Mouse (Mus musculus) neural tube, embryonic 13.5 days (tissue): Measurements from ENCODE around the gene Paqr9. TPM values are rescaled to one million over a fixed set of nuclear protein-coding genes. Genes with fewer than 3 reads are reported as not detected.

ENCODE experiments used
- ATAC-seq: fragments of 200-750 bp; cut with Nextera tagmentation; 2 replicates; pipeline ENCODE4 v1.8.0; 2017; ENCODE audit warnings: low read depth, mild to moderate bottlenecking, moderate TSS enrichment, moderate library complexity
- H3K27ac ChIP-seq: fragments of 300-500 bp; sonication (generic); replicated peaks from 2 replicates; pipeline ENCODE4 v1.5.1; 2015; ENCODE audit warnings: moderate library complexity, mild to moderate bottlenecking, inconsistent platforms
- H3K27me3 ChIP-seq: fragments of 300-500 bp; sonication (generic); 2 replicates; pipeline ENCODE4 v1.6.1; 2015; ENCODE audit warnings: mild to moderate bottlenecking, inconsistent platforms
- H3K36me3 ChIP-seq: fragments of 300-500 bp; sonication (generic); 2 replicates; pipeline ENCODE4 v1.6.1; 2015; ENCODE audit warnings: mild to moderate bottlenecking, inconsistent platforms
- H3K4me1 ChIP-seq: fragments of 300-500 bp; sonication (generic); replicated peaks from 2 replicates; pipeline ENCODE4 v1.6.1; 2015; ENCODE audit warnings: inconsistent platforms
- H3K4me2 ChIP-seq: fragments of 300-500 bp; sonication (generic); 2 replicates; pipeline ENCODE4 v1.6.1; 2015; ENCODE audit warnings: inconsistent platforms, mild to moderate bottlenecking, moderate library complexity
- H3K4me3 ChIP-seq: fragments of 300-500 bp; sonication (generic); 2 replicates; pipeline ENCODE4 v1.5.1; 2015; ENCODE audit warnings: mild to moderate bottlenecking, inconsistent platforms
- H3K9ac ChIP-seq: fragments of 300-500 bp; sonication (generic); 2 replicates; pipeline ENCODE4 v1.6.1; 2015; ENCODE audit warnings: moderate library complexity, mild to moderate bottlenecking, inconsistent platforms
- H3K9me3 ChIP-seq: fragments of 300-500 bp; sonication (generic); 2 replicates; pipeline ENCODE4 v1.6.1; 2016; ENCODE audit warnings: inconsistent platforms
- WGBS: fragments of 180-500 bp; shearing (Covaris S2); methylation state at CpG from one replicate; pipeline ENCODE4 v1.1.7; 2015; 5-methylcytosine and 5-hydroxymethylcytosine counted together
- polyA plus RNA-seq: library from polyadenylated mRNA; unstranded; fragments of >200 nt; fragmentation: Nextera tagmentation; extraction: Ambion mirVana; gene quantifications from 2 replicates; pipeline ENCODE4 v1.2.1, GENCODE M21; 2015

The Paqr9 gene
- polyA plus RNA-seq, 1 experiment from 2014 or later = 4.1 TPM

- Histone ChIP-seq H3K36me3 (no peaks in the 10 kb centered on the region), H3K4me3 (no peak overlapping the region), H3K9ac (no peak overlapping the region), H3K4me2 (no peak overlapping the region), H3K27me3 (no peaks in the 10 kb centered on the region), H3K4me1 (no peaks in the 10 kb centered on the region), H3K27ac (no peak overlapping the region), H3K9me3 (no peaks in the 10 kb centered on the region)
- no peak for ATAC-seq
- WGBS = 90% methylated on average over 7 of the region's 7 CpGs
Observed at GRCm38 (mm10) chr9:95588070-95588469, 28.6 kb downstream of the Paqr9 start.

DNA sequence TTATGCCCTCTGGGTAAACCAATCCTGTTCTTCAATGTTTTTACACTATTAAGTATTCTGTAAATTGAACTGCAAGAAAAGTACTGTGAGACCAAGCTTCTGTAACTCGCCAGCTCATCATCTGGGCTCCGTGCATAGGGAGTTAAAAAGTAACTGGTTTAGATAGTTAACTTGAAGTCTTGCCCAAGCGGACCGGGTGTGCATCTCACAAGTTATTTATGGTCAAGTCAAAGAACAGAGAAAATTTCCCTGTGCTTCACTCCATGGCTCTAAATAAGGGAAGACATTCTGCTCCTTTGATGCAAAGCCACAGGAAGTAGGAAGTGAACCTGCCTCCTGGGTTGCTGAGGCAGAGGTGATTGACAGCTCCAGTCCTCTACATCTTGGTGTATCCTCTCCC is 34.8 kb downstream of the Paqr9 start:
- no peak for ATAC-seq

GRCm38 (mm10) chr9:95597466-95598178 is 38.2 kb downstream of the Paqr9 start:
- H3K9me3 ChIP-seq = no peaks in the 10 kb centered on the region
- no peak overlapping the region for H3K27ac ChIP-seq
- ATAC-seq = no peak
- no peak overlapping the region for H3K4me3 ChIP-seq
- H3K27me3 ChIP-seq = no peaks in the 10 kb centered on the region
- no peaks in the 10 kb centered on the region for H3K36me3 ChIP-seq
- H3K4me1 ChIP-seq = no peaks in the 10 kb centered on the region
- peak overlapping the region; percentile 30 for H3K4me2 ChIP-seq
- 38% methylated on average over 13 of the region's 13 CpGs for WGBS
- no peak overlapping the region for H3K9ac ChIP-seq

More for the DNA sequence above, 34.8 kb downstream of the Paqr9 start:
- Histone ChIP-seq H3K27me3 (no peaks in the 10 kb centered on the region), H3K9me3 (no peaks in the 10 kb centered on the region), H3K36me3 (no peaks in the 10 kb centered on the region), H3K4me1 (no peaks in the 10 kb centered on the region), H3K4me3 (no peak overlapping the region), H3K9ac (no peak overlapping the region), H3K27ac (no peak overlapping the region), H3K4me2 (no peak overlapping the region)
- 67% methylated on average over 4 of the region's 4 CpGs for WGBS

GRCm38 (mm10) chr9:95598179-95598721 is 38.8 kb downstream of the Paqr9 start:
- H3K27ac ChIP-seq = no peak overlapping the region
- no peak overlapping the region for H3K9ac ChIP-seq
- 57% methylated on average over 19 of the region's 19 CpGs for WGBS
- H3K9me3 ChIP-seq = no peaks in the 10 kb centered on the region
- no peak overlapping the region for H3K4me3 ChIP-seq
- peak overlapping the region; percentile 30 for H3K4me2 ChIP-seq
- H3K4me1 ChIP-seq = no peaks in the 10 kb centered on the region
- ATAC-seq = no peak; the same call in 1 of the 2 replicates
- no peaks in the 10 kb centered on the region for H3K27me3 ChIP-seq
- H3K36me3 ChIP-seq = no peaks in the 10 kb centered on the region

GRCm38 (mm10) chr9:95599399-95599798 is 39.9 kb downstream of the Paqr9 start:
- H3K9ac ChIP-seq = no peak overlapping the region
- H3K27ac ChIP-seq = no peak overlapping the region
- WGBS = 82% methylated on average over 4 of the region's 4 CpGs
- no peak for ATAC-seq
- no peaks in the 10 kb centered on the region for H3K9me3 ChIP-seq
- H3K36me3 ChIP-seq = no peaks in the 10 kb centered on the region
- no peaks in the 10 kb centered on the region for H3K27me3 ChIP-seq
- no peaks in the 10 kb centered on the region for H3K4me1 ChIP-seq
- H3K4me3 ChIP-seq = no peak overlapping the region
- H3K4me2 ChIP-seq = no peak overlapping the region

DNA sequence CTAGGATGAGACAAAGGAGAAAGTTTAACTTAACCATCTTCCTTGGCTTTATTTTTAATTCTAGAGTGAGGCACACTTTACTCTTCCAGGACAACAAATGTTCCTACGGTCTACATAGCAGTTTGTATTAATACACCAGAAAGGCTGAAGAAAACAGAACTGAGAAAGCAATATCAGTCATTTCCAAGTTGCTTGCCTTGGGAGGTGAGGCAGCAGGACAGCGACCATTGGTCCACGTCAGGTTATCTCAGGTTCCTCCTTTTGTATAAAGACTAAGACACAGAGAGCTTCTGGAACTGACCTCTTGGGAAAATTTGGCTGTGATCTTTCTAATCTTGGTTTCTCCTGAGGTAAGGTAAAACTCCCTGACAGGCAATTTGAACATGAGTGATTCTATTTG is 43.4 kb downstream of the Paqr9 start:
- WGBS = 89% methylated on average over 3 of the region's 3 CpGs
- Histone ChIP-seq H3K4me3 (no peak overlapping the region), H3K27me3 (no peaks in the 10 kb centered on the region), H3K9me3 (no peaks in the 10 kb centered on the region), H3K36me3 (no peaks in the 10 kb centered on the region), H3K27ac (no peak overlapping the region), H3K4me2 (no peak overlapping the region), H3K4me1 (no peaks in the 10 kb centered on the region), H3K9ac (no peak overlapping the region)
- ATAC-seq = no peak

- Histone ChIP-seq H3K4me2 (no peak overlapping the region), H3K27ac (no peak overlapping the region), H3K4me1 (no peaks in the 10 kb centered on the region), H3K36me3 (no peaks in the 10 kb centered on the region), H3K9ac (no peak overlapping the region), H3K27me3 (no peaks in the 10 kb centered on the region), H3K4me3 (no peak overlapping the region), H3K9me3 (no peaks in the 10 kb centered on the region)
- ATAC-seq = no peak
- WGBS = 91% methylated on average over 9 of the region's 9 CpGs
Observed at GRCm38 (mm10) chr9:95603316-95603715, 43.9 kb downstream of the Paqr9 start.

GRCm38 (mm10) chr9:95607196-95607595 is 47.7 kb downstream of the Paqr9 start:
- H3K27ac ChIP-seq = no peak overlapping the region
- no peak overlapping the region for H3K9ac ChIP-seq
- no peak for ATAC-seq
- WGBS = 66% methylated on average over 5 of the region's 5 CpGs
- no peak overlapping the region for H3K4me2 ChIP-seq
- H3K4me1 ChIP-seq = no peaks in the 10 kb centered on the region
- no peaks in the 10 kb centered on the region for H3K9me3 ChIP-seq
- H3K4me3 ChIP-seq = no peak overlapping the region
- H3K27me3 ChIP-seq = no peaks in the 10 kb centered on the region
- H3K36me3 ChIP-seq = no peaks in the 10 kb centered on the region

GRCm38 (mm10) chr9:95612246-95612768 is 52.9 kb downstream of the Paqr9 start:
- Histone ChIP-seq H3K27ac (no peak overlapping the region), H3K36me3 (no peaks in the 10 kb centered on the region), H3K4me2 (no peak overlapping the region), H3K27me3 (no peaks in the 10 kb centered on the region), H3K9me3 (no peaks in the 10 kb centered on the region), H3K4me3 (no peak overlapping the region), H3K4me1 (0 out of 2 replicates have a peak, but pooled peaks cover 4% of the 10 kb centered on the region), H3K9ac (no peak overlapping the region)
- ATAC-seq = no peak
- 84% methylated on average over 8 of the region's 8 CpGs for WGBS

DNA sequence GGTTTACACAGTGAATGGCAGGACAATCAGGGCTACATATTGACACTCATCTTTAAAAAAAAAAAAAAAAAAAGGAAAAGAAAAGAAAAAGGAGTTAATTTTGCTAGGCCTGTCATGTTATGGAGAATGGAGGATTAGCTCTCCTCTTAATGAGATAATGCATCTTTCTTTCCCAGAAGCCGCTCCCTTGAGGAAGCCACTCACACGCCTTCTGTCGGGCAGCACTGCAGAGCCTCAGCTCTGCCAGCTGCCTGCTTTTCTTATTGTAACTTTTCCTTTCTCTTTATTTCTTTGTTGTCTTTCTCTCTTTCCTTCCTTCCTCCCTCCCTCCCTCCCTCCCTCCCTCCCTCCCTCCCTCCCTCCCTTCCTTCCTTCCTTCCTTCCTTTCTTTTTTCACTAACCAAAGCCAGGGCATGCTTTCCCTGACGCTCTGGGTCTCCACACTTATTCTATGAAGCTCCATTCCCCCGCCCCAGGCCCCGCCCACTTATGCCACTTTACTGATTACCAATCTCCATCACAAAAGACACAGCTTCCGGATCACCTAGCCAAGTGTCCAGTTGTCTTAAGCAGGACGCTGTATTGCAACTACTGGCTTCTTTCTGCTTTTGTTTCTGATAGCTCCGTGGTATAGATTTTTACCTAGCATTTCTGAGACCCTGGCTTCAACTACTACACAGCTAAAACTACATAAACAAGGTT is 54.1 kb downstream of the Paqr9 start:
- no peaks in the 10 kb centered on the region for H3K9me3 ChIP-seq
- H3K27ac ChIP-seq = no peak overlapping the region
- no peaks in the 10 kb centered on the region for H3K27me3 ChIP-seq
- H3K36me3 ChIP-seq = no peaks in the 10 kb centered on the region
- peak overlapping the region; percentile 42 for H3K4me2 ChIP-seq
- ATAC-seq = peak; percentile 71; the same call in 1 of the 2 replicates
- no peak overlapping the region for H3K9ac ChIP-seq
- 20% methylated on average over 8 of the region's 9 CpGs for WGBS
- no peak overlapping the region for H3K4me3 ChIP-seq
- 0 out of 2 replicates have a peak, but pooled peaks cover 4% of the 10 kb centered on the region for H3K4me1 ChIP-seq

DNA sequence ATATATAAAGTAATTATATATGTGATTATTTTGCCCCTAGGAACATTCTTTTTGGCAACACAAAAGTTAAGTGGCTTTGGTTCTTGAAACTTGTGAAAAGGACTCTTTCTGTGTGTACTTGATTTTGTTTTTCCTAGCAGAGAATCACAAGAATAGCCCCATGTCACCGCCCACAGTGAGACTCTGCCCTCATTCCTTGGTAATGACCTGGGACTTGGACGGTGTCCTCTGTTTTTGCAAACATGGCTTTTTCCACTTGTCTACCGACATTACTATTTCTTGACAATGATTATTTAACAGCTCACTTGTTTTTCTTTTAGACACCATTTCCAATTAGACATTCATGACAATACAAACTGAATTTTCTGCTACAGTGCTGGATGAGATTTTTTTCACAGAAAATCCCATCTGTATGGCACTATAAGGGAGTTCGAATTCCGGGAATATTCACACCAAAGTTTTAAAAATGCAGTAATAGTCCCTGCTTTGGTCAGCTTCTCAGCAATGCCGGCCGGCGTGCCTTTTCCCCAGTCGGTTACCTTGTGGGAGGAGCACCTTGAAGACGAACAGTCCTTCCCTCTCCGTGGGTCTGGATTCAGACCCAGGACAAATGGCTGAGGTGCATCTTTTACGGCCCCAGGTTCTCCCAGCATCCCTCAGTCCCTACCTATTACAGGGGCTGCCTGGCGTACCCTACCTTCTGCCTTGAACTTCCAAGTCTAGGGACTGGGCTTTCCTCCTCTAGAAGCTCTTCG is 55.6 kb downstream of the Paqr9 start:
- ATAC-seq = no peak
- Histone ChIP-seq H3K27me3 (no peaks in the 10 kb centered on the region), H3K9ac (no peak overlapping the region)

DNA sequence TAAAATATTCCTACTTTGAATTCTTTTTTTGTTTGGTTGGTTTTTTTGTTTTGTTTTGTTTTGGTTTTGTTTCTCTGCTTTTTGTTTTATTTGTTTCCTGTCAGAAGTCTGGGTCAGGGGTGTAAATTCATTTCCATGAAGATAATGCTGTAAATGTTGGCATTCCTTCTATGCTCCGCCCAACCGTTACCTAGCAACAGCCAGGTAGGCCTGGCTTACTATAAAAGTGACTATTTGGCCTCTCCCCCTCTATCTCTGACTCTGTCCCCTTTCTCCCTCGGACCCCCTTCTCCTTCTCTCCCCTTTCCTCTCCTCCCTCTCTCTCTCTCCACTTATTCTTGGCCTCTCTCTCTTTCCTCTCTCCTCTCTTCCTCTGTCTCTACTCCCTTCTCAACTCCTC is 56.5 kb downstream of the Paqr9 start:
- H3K27me3 ChIP-seq = no peaks in the 10 kb centered on the region
- H3K4me3 ChIP-seq = no peak overlapping the region
- no peak overlapping the region for H3K9ac ChIP-seq
- H3K36me3 ChIP-seq = no peaks in the 10 kb centered on the region
- H3K9me3 ChIP-seq = no peaks in the 10 kb centered on the region
- no peak for ATAC-seq
- WGBS = 69% methylated on average over 3 of the region's 3 CpGs
- H3K4me1 ChIP-seq = 0 out of 2 replicates have a peak, but pooled peaks cover 4% of the 10 kb centered on the region
- no peak overlapping the region for H3K4me2 ChIP-seq
- H3K27ac ChIP-seq = no peak overlapping the region

More for the DNA sequence above, 55.6 kb downstream of the Paqr9 start:
- 0 out of 2 replicates have a peak, but pooled peaks cover 4% of the 10 kb centered on the region for H3K4me1 ChIP-seq
- H3K4me2 ChIP-seq = no peak overlapping the region
- H3K4me3 ChIP-seq = no peak overlapping the region
- H3K9me3 ChIP-seq = no peaks in the 10 kb centered on the region
- no peaks in the 10 kb centered on the region for H3K36me3 ChIP-seq
- whole genome bisulfite sequencing = 69% methylated on average over 14 of the region's 14 CpGs
- no peak overlapping the region for H3K27ac ChIP-seq
